Mouse (Mus musculus): Measurements from ENCODE around the gene Serpina3i. TPM values are rescaled to one million over a fixed set of nuclear protein-coding genes. Genes with fewer than 3 reads are reported as not detected.

Gene Serpina3i
- polyA plus RNA-seq (2012; ENCODE audit: low replicate concordance) = not detected in 2 replicates

GRCm38 (mm10) chr12:104262863-104263262 lies at the start of gene Serpina3i:
Serpina3i (plus strand) TSS chr12:104263122.

GRCm38 (mm10) chr12:104214445-104214753 lies 48.5 kb upstream of the Serpina3i start, which contains the start of gene Serpina3f:
Serpina3f (plus strand) TSS chr12:104214544.

GRCm38 (mm10) chr12:104235915-104236314 lies 27.0 kb upstream of the Serpina3i start, which contains the start of gene Serpina3g:
Serpina3g (plus strand) TSS chr12:104236245.

GRCm38 (mm10) chr12:104314253-104314652 lies 51.3 kb downstream of the Serpina3i start, which contains the start of gene Serpina3j:
Serpina3j (plus strand) TSS chr12:104314553.

Other genes with a start within 250 kb of the Serpina3i start
- gene Serpina9, start 249.4 kb upstream of the Serpina3i start, polyA plus RNA-seq (2012; ENCODE audit: low replicate concordance) = not detected in 2 replicates
- not detected in 2 replicates for gene Serpina12, start 218.7 kb upstream of the Serpina3i start, polyA plus RNA-seq (2012; ENCODE audit: low replicate concordance)
- gene Serpina5, start 162.0 kb upstream of the Serpina3i start, polyA plus RNA-seq (2012; ENCODE audit: low replicate concordance) = not detected in 2 replicates
- gene Serpina3a, start 150.4 kb upstream of the Serpina3i start, polyA plus RNA-seq (2012; ENCODE audit: low replicate concordance) = not detected in 2 replicates
- gene Serpina3b, start 135.1 kb upstream of the Serpina3i start, polyA plus RNA-seq (2012; ENCODE audit: low replicate concordance) = not detected in 2 replicates
- gene Serpina3c, start 109.3 kb upstream of the Serpina3i start, polyA plus RNA-seq (2012; ENCODE audit: low replicate concordance) = not detected in 2 replicates
- 0.11 and 0.14 TPM in 2 replicates for gene Serpina3f, start 48.6 kb upstream of the Serpina3i start, polyA plus RNA-seq (2012; ENCODE audit: low replicate concordance)
- 5.4 and 17.4 TPM in 2 replicates for gene Serpina3g, start 26.9 kb upstream of the Serpina3i start, polyA plus RNA-seq (2012; ENCODE audit: low replicate concordance)
- gene Serpina3j, start 51.4 kb downstream of the Serpina3i start, polyA plus RNA-seq (2012; ENCODE audit: low replicate concordance) = not detected in 2 replicates
- gene Serpina3k, start 75.4 kb downstream of the Serpina3i start, polyA plus RNA-seq (2012; ENCODE audit: low replicate concordance) = not detected in 2 replicates
- gene Serpina3m, start 75.4 kb downstream of the Serpina3i start, polyA plus RNA-seq (2012; ENCODE audit: low replicate concordance) = not detected in 2 replicates
- gene Serpina3n, start 143.6 kb downstream of the Serpina3i start, polyA plus RNA-seq (2012; ENCODE audit: low replicate concordance) = 0.11 and 0.22 TPM in 2 replicates
- not detected in 2 replicates for gene Gsc, start 210.2 kb downstream of the Serpina3i start, polyA plus RNA-seq (2012; ENCODE audit: low replicate concordance)